Mouse (Mus musculus) liver, embryonic 14.5 days (tissue): ENCODE data around the gene Arpc4.

Experiments used
- CTCF ChIP-seq: IDR thresholded peaks from 2 replicates; pipeline ENCODE4 v1.5.1; 2016; ENCODE audit warnings: antibody characterized with exemption, low read depth, control low read depth
- EP300 ChIP-seq: IDR thresholded peaks from 2 replicates; pipeline ENCODE4 v1.6.1; 2016; ENCODE audit warnings: antibody characterized with exemption, low read depth

GRCm38 (mm10) chr6:113367574-113367973 is 10.3 kb upstream of the Arpc4 start:
- TF ChIP-seq CTCF (no peak), EP300 (no peak)
